Mouse (Mus musculus): ENCODE results near the gene Scpep1.

The Scpep1 gene

DNA sequence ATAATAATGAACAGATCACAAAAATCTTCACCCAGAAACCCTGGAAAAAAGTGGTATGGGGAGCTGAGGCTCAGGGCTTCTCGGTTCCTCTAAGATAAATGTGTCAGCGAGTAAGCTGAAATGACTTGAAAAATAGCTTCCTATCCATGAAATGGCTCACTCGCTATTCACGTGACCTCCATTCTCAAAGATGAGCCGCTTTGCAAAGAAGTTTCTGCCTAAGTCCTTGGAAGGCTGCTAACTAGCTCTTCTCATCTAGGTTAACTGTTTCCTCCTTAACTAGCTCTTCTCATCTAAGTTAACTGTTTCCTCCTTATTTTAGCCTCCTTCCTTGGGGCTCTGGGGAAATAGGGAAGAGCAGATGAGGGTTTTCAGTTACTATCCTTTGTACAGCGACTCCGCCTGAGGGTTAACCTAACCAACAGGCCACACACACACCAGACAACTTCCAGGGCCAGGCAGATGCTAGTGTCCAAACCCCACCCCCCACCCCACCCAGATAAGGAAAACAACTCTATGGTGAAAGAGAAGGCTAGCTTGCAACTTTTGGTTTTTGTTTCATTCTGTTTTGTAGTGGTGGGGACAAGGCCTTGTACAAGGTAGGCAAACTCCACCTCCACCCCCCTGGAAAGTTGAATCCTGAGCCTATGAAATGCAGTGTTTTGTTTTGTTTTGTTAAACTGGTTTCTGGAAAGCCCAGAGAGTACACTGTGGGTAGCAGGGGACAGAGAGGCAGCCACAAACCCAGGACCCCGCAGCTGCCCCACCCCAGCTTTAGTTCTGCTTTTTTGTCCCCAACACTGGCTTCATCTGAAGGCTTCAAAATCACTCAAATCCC, 5.2 kb downstream of the Scpep1 start:
- no peak for TF ChIP-seq GATA4 (IDR thresholded peaks at IDR 0.05; ENCODE audit: insufficient replicate concordance, low read length)

DNA sequence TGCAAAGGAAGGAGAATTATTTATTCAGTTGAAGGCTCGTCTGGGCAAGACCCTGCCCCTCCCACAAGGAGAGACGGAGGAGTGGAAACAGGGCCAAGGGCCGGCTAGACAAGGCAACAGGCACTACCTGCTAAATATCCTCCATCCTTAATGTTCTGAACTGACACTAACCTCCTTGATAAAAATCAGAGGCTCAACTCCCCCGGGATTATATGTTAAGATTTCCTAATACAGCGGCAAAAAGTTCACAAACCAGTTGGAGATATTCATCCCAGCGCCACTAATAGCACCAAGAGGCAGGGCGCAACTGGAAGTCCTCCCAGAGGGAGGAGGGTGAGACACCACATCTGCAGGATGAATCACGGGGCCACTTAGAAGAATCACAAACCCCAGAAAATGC, 6.4 kb downstream of the Scpep1 start:
- no peak for TF ChIP-seq GATA4 (IDR thresholded peaks at IDR 0.05; ENCODE audit: insufficient replicate concordance, low read length)

DNA sequence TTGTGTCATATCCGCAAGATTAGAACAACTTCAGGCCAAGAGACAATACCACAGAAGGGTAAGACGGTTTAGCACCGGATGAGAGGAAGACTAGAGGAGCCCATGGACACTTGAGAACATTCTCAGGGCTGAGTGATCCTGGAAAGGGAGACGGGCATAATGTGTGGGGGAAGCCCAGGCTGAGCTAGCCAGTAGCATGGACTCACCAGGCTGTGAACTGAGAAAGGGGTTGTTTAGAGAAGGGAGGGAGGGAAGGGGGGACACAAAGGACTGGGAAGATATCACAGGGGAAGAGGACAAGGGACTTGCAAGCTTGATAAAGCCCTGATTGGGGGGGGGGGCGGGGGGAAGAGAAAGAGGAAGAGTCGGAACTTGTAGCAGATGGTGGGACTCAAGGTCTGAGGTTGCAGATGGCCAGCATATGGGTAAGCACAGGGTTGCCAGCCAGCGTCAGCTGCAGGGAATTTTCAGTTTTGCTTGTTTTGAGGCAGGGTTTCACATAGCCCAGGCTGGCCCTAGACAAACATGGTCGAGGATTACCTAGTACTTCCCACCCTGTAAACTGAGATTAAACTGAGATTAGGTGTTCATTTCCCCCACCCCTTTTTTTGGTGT, 9.2 kb downstream of the Scpep1 start:
- no peak for TF ChIP-seq GATA4 (IDR thresholded peaks at IDR 0.05; ENCODE audit: insufficient replicate concordance, low read length)

DNA sequence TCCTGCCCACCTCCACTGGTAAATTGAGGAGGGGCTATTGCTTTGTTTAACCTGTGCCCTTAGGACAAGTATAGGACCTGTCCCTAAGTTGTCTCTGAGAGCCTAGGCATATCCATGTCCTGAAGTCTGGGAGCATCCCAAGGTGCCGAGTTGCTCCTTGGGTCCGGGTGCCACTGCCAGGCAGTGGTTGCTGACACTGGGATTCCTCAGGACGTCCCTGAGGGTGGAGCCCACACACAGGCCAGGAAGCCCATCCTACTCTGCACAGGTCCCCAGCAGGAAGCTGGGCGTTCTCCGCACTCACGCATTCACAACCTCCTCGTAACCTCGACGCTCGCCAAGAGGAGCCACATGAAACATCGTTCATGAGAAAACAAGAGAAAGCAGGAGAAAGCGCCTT, 13.8 kb downstream of the Scpep1 start:
- TF ChIP-seq GATA4 (IDR thresholded peaks at IDR 0.05; ENCODE audit: insufficient replicate concordance, low read length) = no peak

DNA sequence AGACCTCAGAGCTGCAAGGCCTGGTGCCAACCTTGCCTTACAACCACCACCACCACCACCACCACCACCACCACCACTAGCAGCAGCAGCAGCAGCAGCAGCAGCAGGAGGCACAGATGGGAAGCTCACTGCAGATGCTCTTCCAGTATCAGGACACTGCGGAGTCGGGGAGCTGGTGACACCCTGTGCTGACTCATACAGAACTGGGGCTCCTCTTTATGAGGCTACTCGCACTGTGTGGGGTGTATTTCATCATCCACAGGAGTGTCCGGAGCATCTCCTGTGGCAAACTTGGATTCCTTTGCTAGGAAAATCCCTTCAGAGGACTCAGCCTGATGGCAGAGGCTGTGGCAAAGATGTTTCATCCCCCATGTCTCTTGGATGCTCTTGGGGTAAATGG, 15.6 kb downstream of the Scpep1 start:
- no peak for TF ChIP-seq GATA4 (IDR thresholded peaks at IDR 0.05; ENCODE audit: insufficient replicate concordance, low read length)

DNA sequence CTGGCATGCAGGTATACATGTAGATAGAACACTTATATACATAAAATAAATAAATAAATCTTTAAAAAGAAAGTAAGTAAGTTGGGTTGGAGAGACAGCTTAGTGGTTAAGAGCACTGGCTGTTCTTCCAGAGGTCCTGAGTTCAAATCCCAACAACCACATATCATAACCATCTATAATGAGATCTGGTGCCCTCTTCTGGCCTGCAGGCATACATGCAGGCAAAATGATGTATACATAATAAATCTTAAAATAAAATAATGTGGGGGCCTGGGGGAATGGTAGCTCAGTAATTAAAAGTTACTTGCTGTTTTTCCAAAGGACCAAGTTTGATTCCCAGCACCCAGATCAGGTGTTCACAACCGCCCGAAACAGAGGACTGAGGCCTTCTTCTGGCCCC, 16.5 kb downstream of the Scpep1 start:
- no peak for TF ChIP-seq GATA4 (IDR thresholded peaks at IDR 0.05; ENCODE audit: insufficient replicate concordance, low read length)

DNA sequence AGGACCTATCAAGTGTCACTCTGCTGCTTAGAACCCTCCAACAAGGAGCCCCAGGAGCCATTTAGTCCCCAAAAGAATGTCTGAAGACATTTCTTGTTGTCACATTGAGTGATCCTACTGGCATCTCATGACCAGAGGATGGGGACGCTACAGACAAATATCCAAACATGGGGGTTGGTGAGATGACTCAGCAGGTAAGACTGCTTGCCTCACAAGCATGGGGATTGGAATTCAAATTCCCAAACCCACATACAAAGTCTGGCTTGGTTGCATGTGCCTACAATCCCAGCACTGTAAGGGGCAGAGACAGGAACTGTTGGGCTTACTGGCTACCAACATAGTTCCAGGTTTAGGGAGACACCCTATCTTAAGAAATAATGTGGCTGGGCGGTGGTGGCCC, 17.4 kb downstream of the Scpep1 start:
- TF ChIP-seq GATA4 (IDR thresholded peaks at IDR 0.05; ENCODE audit: insufficient replicate concordance, low read length) = no peak

DNA sequence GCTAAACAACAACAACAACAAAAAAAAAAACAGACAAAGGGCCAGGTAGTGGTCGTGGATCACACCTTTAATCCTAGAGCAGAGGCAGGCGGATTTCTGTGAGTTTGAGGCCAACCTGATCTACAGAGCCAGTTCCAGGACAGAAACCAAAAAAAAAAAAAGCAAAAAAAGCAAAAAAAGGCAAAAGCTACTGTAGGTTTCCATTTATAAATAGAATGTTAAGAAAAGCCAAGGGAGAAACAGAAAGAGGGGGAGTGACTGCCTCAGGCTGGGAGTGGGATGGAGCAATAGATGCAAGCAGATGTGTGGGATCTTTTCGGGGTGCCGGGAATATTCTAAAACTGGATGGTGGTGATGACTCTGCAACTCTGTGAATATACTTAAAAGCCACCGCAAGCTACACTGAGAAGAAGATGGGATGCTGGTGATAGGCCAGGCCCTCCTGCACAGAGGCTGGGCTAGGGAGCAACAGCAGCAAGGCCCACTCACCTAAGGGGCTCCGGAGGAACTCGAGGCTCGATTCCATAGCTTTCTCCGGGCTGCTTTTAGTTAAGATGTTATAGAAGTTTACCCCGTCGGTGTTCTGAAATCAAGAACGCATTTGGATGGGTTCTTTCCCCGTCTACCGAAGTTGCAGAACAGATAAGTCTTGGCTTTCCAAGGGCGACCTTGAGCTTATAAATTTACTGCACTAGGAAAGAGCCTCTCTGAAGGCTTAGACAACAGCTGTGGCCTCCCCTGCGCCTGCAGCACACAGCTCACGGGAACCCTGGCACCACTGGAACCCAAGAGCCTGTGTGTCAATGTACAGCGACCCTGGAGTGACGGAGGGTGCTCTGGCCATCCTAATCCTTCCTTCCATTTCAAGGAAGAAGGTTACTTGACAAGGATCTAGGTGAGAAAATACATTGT, 20.9 kb downstream of the Scpep1 start:
- no peak for TF ChIP-seq GATA4 (IDR thresholded peaks at IDR 0.05; ENCODE audit: insufficient replicate concordance, low read length)

DNA sequence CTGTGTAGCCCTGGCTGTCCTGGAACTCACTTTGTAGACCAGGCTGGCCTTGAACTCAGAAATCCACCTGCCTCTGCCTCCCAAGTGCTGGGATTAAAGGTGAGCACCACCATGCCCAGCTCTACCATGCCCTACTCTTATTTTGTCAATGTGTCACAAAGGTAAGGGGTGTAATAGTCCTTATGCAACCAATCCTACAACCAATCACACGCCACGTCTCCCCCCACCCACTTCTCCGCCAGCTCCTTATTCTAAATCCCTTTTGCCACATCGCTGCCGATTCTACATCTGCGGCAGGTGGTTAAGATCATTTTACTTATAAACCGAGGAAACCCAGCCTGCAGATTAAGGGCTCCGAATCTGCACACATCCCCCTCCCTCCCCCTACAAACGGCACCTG, 22.2 kb downstream of the Scpep1 start:
- no peak for TF ChIP-seq GATA4 (IDR thresholded peaks at IDR 0.05; ENCODE audit: insufficient replicate concordance, low read length)

DNA sequence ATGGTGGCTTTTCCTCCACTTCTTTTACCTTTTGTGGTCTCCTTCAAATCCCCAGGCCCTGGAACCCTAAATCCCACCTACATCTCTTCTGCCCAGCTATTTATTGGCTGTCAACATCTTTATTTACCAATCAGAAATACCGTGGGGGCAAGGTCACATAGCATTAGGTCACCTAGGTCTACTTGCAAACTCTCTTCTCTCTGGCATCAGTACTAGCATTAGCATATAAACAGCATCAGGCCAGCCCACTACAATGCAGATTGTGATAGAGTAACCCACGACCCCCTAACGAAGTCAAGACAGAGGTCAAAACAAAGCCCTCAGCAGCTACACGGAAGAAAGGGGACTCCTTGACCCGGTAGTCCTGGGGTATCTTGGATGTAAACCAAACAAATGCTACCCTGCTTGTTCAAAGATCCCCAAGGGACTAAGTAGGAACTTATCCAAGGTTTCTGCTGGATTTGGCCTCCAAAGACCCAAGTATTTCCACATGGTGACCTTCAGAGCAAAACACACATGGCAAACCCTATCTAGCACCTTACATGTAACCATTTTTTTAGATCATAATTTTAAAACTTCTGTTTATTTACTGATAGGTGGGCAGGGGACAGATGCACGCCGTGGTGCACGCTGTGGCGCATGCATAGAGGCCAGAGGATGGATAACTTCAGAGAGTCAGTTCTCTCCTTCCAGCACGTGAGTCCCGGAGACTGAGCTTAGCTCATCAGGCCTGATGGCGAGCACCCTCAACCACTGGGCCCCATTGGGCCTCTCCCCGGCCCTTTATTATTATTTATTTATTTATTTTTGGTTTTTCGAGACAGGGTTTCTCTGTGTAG, 23.4 kb downstream of the Scpep1 start:
- no peak for TF ChIP-seq GATA4 (IDR thresholded peaks at IDR 0.05; ENCODE audit: insufficient replicate concordance, low read length)

DNA sequence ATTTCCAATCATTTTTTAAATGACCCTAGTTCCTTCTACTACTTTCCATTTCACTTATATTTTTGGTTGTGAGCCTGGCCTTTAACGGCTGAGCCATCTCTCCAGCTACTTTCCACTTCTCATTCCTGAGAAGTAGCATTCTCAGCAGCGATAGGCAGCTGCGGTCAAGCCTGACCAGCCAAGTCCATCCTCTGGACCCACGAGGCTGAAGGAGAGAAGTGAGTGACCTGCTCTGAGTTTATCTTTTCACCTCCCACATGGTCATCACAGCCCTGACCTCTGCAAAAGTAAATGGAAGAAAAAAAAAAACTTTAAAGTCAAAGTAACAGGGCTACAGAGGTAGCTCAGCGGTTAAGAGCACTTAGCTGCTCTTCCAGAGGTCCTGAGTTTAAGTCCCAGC, 28.7 kb downstream of the Scpep1 start:
- no peak for TF ChIP-seq GATA4 (IDR thresholded peaks at IDR 0.05; ENCODE audit: insufficient replicate concordance, low read length)

DNA sequence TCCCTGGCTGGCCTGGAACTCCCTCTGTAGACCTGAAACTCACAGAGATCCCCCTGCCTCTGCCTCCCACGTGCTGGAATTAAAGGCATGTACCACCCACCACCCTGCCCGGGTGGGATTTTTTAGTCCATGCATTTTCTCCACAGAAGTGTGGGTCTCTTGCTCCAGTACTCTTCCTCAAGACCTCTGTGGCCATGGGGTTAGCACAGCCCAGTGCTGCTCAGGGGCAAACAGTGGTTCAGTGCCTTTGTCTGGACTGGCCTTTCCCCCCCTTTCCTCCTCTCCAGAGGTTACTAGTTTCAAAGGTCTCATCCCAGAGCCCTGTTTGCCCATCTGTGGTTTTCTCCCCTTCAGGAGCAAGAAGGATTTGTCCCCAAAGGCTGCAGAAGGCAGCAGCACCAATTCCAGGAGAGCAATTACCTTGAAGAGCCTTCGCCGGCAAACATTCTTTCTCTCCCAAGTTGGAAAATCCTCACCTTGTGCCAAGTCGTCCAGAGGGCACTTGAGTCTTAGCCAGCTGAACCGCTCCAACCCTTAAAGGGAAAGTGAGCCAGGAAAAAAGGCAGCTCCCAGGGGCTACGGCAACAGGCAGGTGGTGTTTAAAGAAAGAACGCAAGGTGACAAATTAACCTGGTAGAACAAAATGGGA, 45.8 kb downstream of the Scpep1 start:
- TF ChIP-seq GATA4 (IDR thresholded peaks at IDR 0.05; ENCODE audit: insufficient replicate concordance, low read length) = no peak

DNA sequence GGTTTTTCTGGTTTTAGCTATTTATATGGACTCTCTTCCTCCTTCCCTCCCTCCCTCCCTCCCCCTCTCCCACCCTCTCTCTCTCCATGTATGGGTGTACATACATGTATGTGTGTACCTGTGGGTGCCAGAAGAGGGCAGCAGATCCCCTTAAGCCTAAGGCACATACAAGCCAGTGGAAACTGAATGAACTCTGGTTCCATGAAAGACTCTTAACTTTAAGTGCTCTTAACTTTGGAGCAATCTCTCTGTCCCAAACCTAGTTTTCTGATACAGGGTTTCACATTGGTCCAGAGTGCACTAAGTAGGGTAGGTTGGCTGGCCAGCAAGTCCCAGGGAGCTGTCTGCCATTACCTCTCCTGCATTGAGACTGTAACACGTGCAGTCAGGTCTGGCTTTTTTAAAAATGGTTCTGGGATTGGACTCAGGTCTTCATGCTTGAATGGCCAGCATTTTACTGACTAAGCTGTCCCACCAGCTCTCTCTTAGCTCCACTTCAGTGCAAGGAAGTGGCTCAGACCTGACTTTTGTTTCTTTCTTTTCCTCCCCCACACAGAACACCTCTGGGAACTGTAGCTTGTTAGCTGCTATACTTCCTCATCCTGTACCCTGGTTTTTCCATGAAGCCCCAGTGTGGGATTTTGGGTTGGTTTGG, 46.6 kb downstream of the Scpep1 start:
- no peak for TF ChIP-seq GATA4 (IDR thresholded peaks at IDR 0.05; ENCODE audit: insufficient replicate concordance, low read length)

DNA sequence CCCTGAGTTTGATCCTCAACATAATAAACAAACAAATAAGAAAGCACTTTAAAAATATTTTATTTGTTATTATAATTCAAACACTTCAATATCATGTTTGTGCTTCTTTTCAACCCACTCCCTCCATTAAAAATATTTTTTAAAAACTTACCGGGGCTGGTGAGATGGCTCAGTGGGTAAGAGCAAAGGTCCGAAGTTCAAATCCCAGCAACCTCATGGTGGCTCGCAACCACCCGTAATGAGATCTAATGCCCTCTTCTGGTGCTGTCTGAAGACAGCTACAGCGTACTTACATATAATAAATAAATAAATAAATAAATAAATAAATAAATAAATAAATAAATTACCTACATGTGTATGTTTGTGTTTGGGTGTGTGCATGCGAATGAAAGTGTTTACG, 47.4 kb downstream of the Scpep1 start:
- no peak for TF ChIP-seq GATA4 (IDR thresholded peaks at IDR 0.05; ENCODE audit: insufficient replicate concordance, low read length)

Measured in liver, adult (tissue).